Mouse (Mus musculus) liver, embryonic 11.5 days (tissue): Measurements from ENCODE around the gene Fgf12. TPM values are rescaled to one million over a fixed set of nuclear protein-coding genes. Genes with fewer than 3 reads are reported as not detected.

Experiments used
- ATAC-seq: fragments of 200-750 bp; cut with Nextera tagmentation; replicated peaks from 2 replicates; pipeline ENCODE4 v1.8.0; 2017; ENCODE audit warnings: moderate number of reproducible peaks, mild to moderate bottlenecking, moderate TSS enrichment, moderate library complexity; ENCODE audit not compliant: low FRiP score
- DNase-seq: peaks from one replicate; pipeline ENCODE4 v3.0.0-alpha.2; 2017; ENCODE audit warnings: low spot score
- H3K27ac ChIP-seq: fragments of 300-500 bp; sonication (generic); 2 replicates; pipeline ENCODE4 v1.5.1; 2014; ENCODE audit warnings: mild to moderate bottlenecking, low read depth, low read length, control low read depth
- H3K27me3 ChIP-seq: fragments of 300-500 bp; sonication (generic); replicated peaks from 2 replicates; pipeline ENCODE4 v1.6.1; 2014; ENCODE audit warnings: low read length, mixed read lengths; ENCODE audit not compliant: control insufficient read depth, insufficient read depth
- H3K36me3 ChIP-seq: fragments of 300-500 bp; sonication (generic); 2 replicates; pipeline ENCODE4 v1.6.1; 2014; ENCODE audit warnings: mild to moderate bottlenecking, low read length, moderate library complexity, mixed read lengths; ENCODE audit not compliant: control insufficient read depth, insufficient read depth
- H3K4me1 ChIP-seq: fragments of 300-500 bp; sonication (generic); replicated peaks from 2 replicates; pipeline ENCODE4 v1.6.1; 2014; ENCODE audit warnings: low read length, mixed read lengths; ENCODE audit not compliant: control insufficient read depth, insufficient read depth
- H3K4me2 ChIP-seq: fragments of 300-500 bp; sonication (generic); 2 replicates; pipeline ENCODE4 v1.6.1; 2014; ENCODE audit warnings: mild to moderate bottlenecking, control low read depth, moderate library complexity
- H3K4me3 ChIP-seq: fragments of 300-500 bp; sonication (generic); 2 replicates; pipeline ENCODE4 v1.5.1; 2014; ENCODE audit warnings: low read depth, low read length, control low read depth
- H3K9ac ChIP-seq: fragments of 300-500 bp; sonication (generic); 2 replicates; pipeline ENCODE4 v1.6.1; 2014; ENCODE audit warnings: low read depth, low read length, control low read depth
- H3K9me3 ChIP-seq: fragments of 300-500 bp; sonication (generic); 2 replicates; pipeline ENCODE4 v1.6.1; 2016; ENCODE audit warnings: low read length, inconsistent platforms, mixed read lengths; ENCODE audit not compliant: control insufficient read depth
- WGBS: fragments of 180-500 bp; shearing (Covaris S2); extraction: QIAGEN DNeasy Blood & Tissue Kit; methylation state at CpG from one replicate; pipeline ENCODE4 v1.1.7; 2014; 5-methylcytosine and 5-hydroxymethylcytosine counted together
- polyA plus RNA-seq: library from polyadenylated mRNA; unstranded; fragments of >200 nt; fragmentation: Nextera tagmentation; extraction: Ambion mirVana; gene quantifications from 2 replicates; pipeline ENCODE4 v1.2.1, GENCODE M21; 2014

The Fgf12 gene
- polyA plus RNA-seq, 1 experiment from 2014 or later: 1.3 TPM

DNA sequence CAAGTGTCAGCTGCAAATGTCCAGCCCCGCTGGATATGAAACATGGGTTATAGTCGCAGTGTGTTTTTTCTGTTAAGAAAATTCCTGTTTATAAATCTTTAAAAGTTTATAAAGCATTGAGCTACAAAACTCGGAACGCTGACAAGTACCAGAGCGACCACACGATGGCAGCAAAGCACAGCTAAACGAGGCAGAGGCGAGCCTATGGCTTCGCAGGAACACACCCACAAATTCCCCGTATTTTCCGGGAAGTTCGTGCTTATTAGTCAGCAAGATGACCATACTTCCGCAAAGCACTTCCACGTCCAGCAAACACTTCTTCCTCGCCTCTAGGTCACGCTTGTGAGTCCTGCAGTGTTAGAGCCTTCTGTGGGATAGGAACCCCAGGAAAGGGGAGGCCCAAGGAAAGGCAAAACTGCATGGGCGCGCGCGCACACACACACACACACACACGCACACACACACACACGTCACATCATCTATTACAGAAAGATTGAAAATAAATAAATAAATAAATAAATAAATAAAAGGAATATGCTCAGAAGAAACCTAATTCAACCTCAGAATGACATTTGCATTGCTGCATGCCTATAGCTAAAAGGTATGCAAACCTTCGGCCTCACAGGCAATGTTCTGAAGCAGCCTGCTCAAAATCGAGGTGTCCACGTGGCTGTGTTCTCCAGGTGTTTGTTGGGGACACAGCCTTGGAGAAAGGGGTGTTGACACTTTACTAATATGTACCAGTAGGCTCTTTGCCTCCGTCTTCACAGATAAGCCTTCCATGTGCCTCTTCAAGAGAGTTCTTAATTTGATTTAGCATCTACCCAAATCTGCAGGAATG lies 159.6 kb downstream of the Fgf12 start:
- H3K27me3 ChIP-seq: no peaks in the 10 kb centered on the region
- peak overlapping the region; percentile 47 for H3K4me2 ChIP-seq
- no peak overlapping the region for H3K27ac ChIP-seq
- H3K9me3 ChIP-seq: no peaks in the 10 kb centered on the region
- no peaks in the 10 kb centered on the region for H3K36me3 ChIP-seq
- H3K4me3 ChIP-seq: no peak overlapping the region
- WGBS: 28% methylated on average over 26 of the region's 26 CpGs
- H3K9ac ChIP-seq: no peak overlapping the region
- H3K4me1 ChIP-seq: no peaks in the 10 kb centered on the region
- ATAC-seq (no peak), DNase-seq (peak; percentile 34)

GRCm38 (mm10) chr16:28592466-28592865 lies 160.4 kb downstream of the Fgf12 start:
- ATAC-seq: no peak
- no peak overlapping the region for H3K27ac ChIP-seq
- H3K9me3 ChIP-seq: no peaks in the 10 kb centered on the region
- H3K4me1 ChIP-seq: no peaks in the 10 kb centered on the region
- 86% methylated on average over 6 of the region's 6 CpGs for WGBS
- no peak overlapping the region for H3K4me2 ChIP-seq
- no peaks in the 10 kb centered on the region for H3K36me3 ChIP-seq
- H3K9ac ChIP-seq: no peak overlapping the region
- H3K27me3 ChIP-seq: no peaks in the 10 kb centered on the region
- no peak overlapping the region for H3K4me3 ChIP-seq
- no peak for DNase-seq

DNA sequence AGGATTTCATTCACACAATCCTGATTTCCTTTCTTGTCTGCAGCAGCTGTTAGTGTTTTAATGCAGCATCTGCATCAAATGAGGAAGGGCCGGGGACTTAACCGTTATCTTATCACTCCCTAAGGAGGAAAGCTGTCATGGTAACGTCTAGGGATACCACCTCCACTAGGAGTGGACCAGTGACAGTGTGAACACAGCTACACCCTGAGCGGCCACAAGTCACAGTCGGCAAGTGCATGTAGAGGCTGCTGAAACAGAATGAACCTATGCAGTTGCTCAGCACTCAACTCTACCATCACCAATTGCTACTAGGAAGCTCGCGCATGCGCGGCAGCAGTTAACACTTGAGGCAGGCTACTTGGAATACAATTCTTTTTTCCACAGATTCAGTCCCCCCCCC lies 161.3 kb downstream of the Fgf12 start:
- 57% methylated on average over 9 of the region's 9 CpGs for WGBS
- Histone ChIP-seq H3K4me2 (no peak overlapping the region), H3K4me3 (no peak overlapping the region), H3K27ac (no peak overlapping the region), H3K9me3 (no peaks in the 10 kb centered on the region), H3K4me1 (no peaks in the 10 kb centered on the region), H3K9ac (no peak overlapping the region), H3K36me3 (no peaks in the 10 kb centered on the region), H3K27me3 (no peaks in the 10 kb centered on the region)
- DNase-seq: no peak
- no peak for ATAC-seq

DNA sequence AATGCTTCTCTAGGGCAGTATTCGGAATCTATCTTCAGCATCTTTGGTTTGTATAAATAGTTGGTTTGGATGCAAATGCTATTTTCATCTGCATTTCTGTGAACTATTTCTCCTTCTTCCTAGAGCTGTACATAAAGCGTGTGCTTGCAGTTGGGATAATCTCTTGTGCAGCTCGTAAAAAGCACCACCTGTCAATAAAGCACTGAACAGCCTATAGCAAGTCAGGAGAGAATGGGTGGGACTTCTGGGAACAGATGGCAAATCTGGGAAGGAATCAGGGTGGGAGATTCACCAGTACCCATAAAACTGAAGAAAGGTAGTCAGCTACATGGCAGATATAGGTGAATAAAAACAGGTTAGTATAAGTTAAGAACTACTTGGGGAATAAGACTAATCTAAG lies 180.7 kb downstream of the Fgf12 start:
- no peak overlapping the region for H3K27ac ChIP-seq
- ATAC-seq (no peak), DNase-seq (no peak)
- no peak overlapping the region for H3K4me2 ChIP-seq
- H3K9ac ChIP-seq: no peak overlapping the region
- no peaks in the 10 kb centered on the region for H3K27me3 ChIP-seq
- 62% methylated on average over 3 of the region's 3 CpGs for WGBS
- H3K9me3 ChIP-seq: no peaks in the 10 kb centered on the region
- H3K36me3 ChIP-seq: no peaks in the 10 kb centered on the region
- H3K4me3 ChIP-seq: no peak overlapping the region
- H3K4me1 ChIP-seq: no peaks in the 10 kb centered on the region

DNA sequence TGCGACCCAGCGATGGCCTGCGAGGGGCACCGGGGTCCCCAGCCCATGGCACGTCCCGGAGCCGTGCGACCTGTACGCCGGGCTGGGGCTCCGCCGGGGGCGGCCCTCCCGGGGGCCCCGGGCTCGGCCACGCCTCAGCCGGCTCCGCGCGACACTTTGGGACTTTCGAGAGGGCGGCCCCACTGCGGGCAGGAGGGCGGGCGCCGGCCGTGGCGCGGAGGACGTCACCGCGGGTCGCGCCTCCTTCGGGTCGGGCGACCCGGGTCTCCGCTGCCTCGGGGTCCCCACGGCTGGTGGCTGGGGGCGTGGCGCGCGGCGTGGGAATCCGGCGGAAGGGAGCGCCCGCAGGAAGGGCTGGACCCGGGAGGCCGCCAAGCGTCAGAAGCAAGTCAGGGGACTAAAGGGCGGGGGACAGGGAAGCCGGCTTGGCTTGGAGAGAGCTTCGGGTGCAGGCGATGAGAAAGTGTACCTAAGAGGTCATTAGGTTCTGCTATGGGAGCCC lies 188.1 kb downstream of the Fgf12 start:
- under 1% methylated on average over 58 of the region's 58 CpGs for WGBS
- Histone ChIP-seq H3K4me3 (peak overlapping the region; percentile 50), H3K9ac (no peak overlapping the region), H3K9me3 (no peaks in the 10 kb centered on the region), H3K27ac (no peak overlapping the region), H3K27me3 (peaks cover 30% of the 10 kb centered on the region), H3K36me3 (no peaks in the 10 kb centered on the region), H3K4me1 (no peaks in the 10 kb centered on the region), H3K4me2 (peak overlapping the region; percentile 78)
- DNase-seq: peak; percentile 33
- ATAC-seq: 0 out of 2 replicates have a peak, but pooled peaks have one; percentile 39

- Histone ChIP-seq H3K4me1 (no peaks in the 10 kb centered on the region), H3K4me2 (peak overlapping the region; percentile 78), H3K36me3 (no peaks in the 10 kb centered on the region), H3K4me3 (peak overlapping the region; percentile 50), H3K27me3 (peaks cover 30% of the 10 kb centered on the region), H3K9ac (no peak overlapping the region), H3K27ac (no peak overlapping the region), H3K9me3 (no peaks in the 10 kb centered on the region)
- peak; percentile 52 for DNase-seq
- WGBS: 2% methylated on average over 45 of the region's 45 CpGs
- ATAC-seq: peak; percentile 47; the same call in 1 of the 2 replicates
Observed at GRCm38 (mm10) chr16:28564075-28564715, 188.7 kb downstream of the Fgf12 start.

GRCm38 (mm10) chr16:28562847-28563246 lies 190.0 kb downstream of the Fgf12 start:
- Histone ChIP-seq H3K4me2 (no peak overlapping the region), H3K9me3 (no peaks in the 10 kb centered on the region), H3K27ac (no peak overlapping the region), H3K9ac (no peak overlapping the region), H3K4me1 (no peaks in the 10 kb centered on the region), H3K4me3 (no peak overlapping the region), H3K27me3 (peaks cover 30% of the 10 kb centered on the region), H3K36me3 (no peaks in the 10 kb centered on the region)
- WGBS: 67% methylated on average over 6 of the region's 6 CpGs
- ATAC-seq (no peak), DNase-seq (no peak)

DNA sequence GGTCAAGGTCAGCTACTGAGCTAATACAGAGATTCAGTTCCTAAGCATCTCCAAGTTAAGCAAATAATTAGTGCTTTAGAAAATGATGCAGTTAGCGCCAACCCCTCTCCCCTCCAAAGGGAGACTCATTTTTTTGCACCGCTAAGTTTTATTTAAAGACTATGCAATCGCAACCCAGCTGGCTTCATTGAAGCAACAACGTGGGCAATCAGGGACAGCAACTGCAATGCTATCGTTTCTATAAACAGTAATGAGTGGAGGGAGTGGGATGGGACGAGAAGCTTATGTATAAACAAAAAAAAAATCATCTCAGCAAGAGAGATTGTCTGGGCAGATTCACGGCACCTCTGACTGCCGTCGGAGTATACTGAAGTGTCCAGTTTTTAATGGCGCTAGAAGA lies 197.6 kb downstream of the Fgf12 start:
- ATAC-seq (no peak), DNase-seq (no peak)
- H3K27ac ChIP-seq: no peak overlapping the region
- no peaks in the 10 kb centered on the region for H3K4me1 ChIP-seq
- no peak overlapping the region for H3K4me2 ChIP-seq
- WGBS: 84% methylated on average over 10 of the region's 10 CpGs
- H3K9me3 ChIP-seq: no peaks in the 10 kb centered on the region
- no peaks in the 10 kb centered on the region for H3K36me3 ChIP-seq
- H3K27me3 ChIP-seq: no peaks in the 10 kb centered on the region
- no peak overlapping the region for H3K9ac ChIP-seq
- no peak overlapping the region for H3K4me3 ChIP-seq
